Mouse (Mus musculus) frontal cortex, postnatal 14 days (tissue): Measurements from ENCODE around the gene Clint1.

Experiments
- DNase-seq, 2 experiments: peaks; one replicate each; pipeline ENCODE4 v3.0.0; 2022; ENCODE audit warnings: low spot score in 2 of 2

The Clint1 gene

DNA sequence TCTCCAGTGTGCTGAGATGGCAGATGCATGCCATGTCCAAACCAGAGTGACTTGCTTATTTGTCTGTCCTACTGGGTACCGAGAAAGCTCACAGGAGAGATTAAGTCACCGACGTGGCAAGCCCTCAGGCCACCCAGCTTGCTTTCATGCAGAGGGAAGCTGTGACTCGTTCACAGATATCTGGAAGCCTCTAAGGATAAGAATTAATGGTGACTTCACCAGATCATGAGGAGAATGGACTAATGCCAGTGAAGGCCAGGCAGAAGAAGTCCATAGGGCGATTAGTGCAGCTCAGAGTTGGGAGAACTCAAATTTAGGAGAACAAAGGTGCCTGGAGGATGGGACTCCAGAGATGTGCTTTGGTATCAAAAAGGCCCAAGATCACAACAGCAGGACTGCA lies 75.6 kb downstream of the Clint1 start:
- no peak for DNase-seq

GRCm38 (mm10) chr11:45929541-45929940 lies 77.7 kb downstream of the Clint1 start:
- no peak for DNase-seq

GRCm38 (mm10) chr11:45932771-45933170 lies 80.9 kb downstream of the Clint1 start:
- no peak for DNase-seq

- DNase-seq: no peak
These were observed 85.6 kb downstream of the Clint1 start for GRCm38 (mm10) chr11:45937478-45937877.

GRCm38 (mm10) chr11:45938917-45939316 lies 87.1 kb downstream of the Clint1 start:
- no peak for DNase-seq

DNA sequence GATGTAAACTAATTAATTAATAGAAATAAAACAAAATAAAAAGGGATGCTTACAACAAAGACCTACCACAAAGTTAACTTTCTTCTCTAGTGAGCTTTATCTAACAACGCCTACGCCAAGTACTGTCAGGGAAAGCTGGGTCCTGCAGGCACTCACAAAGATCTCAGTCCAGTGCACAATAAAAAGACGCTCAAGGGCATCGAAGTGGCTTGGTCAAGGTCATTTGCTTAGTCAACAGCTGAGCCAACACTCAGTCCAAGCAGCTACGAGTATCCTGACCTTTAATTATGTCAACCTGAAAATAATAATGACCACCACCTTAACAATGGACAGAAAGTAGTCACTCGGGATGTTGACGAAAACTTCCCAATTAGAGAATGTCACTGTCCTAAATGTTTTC lies 90.4 kb downstream of the Clint1 start:
- DNase-seq: no peak

DNA sequence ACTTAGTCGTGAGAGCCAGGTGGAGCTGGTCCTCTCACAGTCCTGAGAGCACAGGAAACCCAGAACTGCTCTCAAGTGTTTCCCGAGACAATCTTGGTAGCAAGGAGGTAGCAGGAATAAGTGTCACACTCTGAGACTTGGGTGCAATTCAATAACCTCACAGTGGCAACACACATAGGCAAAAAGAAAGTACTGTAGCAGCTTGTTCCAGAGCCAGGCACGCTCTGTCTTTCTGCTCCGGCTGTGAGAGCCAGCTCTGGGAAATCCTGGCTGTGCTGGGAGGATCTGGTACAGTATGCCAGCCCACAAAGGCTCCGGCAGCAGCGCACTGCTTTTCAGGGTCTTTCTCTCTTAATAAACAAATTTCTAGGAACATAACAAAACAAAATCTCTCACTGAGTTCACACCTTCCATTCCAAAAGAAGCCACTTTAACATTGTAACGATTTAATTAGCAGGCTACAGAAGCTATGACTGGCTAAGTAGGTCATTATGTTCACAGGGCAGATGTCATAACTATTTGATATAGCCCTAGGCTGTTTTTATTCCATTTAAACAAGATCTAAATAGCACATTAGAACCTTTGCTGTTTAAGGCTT lies 91.4 kb downstream of the Clint1 start:
- peak; percentile 39 to 45 for DNase-seq

- no peak for DNase-seq
These were observed 92.2 kb downstream of the Clint1 start for GRCm38 (mm10) chr11:45943891-45944642.

GRCm38 (mm10) chr11:45944643-45945156 lies 92.8 kb downstream of the Clint1 start, which contains the start of gene Lsm11:
Gene Lsm11 (minus strand): TSS chr11:45944935.
- DNase-seq: peak; percentile 90 to 95

GRCm38 (mm10) chr11:45946796-45947195 lies 94.9 kb downstream of the Clint1 start:
- no peak for DNase-seq

DNA sequence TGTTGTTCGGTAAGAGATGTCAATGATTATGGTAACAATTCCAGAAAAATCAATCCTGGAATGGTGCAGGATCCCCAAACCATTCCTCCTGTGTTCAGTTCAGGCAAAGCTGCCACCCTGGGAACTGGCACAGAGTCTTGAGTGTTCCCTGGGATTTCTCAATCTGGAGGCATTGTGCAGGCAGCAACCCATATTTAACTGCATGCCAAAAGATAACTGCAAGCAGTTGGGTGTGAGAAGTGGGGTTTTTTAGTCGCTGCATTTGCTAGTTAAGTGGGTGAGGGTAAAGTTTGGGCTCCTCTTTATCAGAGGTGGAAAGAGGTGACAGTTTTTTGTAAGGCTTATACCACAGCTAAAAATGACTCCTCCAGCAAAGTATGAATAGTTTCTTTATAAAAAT lies 95.6 kb downstream of the Clint1 start:
- DNase-seq: no peak

DNA sequence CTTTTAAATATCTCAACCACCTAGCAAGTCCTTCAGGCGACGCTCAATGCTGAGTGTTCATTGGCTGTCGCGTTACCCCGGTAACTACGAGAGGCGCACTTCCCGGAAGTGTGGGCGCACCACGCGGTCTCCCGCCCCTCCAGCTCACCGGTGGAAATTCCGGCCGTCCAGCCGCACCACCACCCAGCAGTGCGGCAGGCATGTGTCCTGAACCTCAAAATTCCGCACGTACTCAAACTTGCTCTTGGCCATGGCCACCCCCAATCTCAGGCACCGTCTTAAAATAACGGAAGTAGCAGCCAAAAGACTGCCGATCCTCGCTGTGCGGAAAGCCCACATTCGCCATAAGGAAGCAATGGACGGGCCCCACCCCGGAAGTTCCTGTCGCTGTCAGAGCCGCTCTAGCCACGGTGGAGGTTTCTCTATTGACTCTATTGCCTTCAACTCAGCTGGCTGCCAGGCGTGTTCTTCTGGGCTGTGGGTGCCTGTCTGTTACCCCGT lies 103.3 kb downstream of the Clint1 start, which contains the start of gene Thg1l:
Thg1l (minus strand) TSS at position 368 of the 501 bp plus-strand sequence.
- peak; percentile 79 to 85 for DNase-seq

DNA sequence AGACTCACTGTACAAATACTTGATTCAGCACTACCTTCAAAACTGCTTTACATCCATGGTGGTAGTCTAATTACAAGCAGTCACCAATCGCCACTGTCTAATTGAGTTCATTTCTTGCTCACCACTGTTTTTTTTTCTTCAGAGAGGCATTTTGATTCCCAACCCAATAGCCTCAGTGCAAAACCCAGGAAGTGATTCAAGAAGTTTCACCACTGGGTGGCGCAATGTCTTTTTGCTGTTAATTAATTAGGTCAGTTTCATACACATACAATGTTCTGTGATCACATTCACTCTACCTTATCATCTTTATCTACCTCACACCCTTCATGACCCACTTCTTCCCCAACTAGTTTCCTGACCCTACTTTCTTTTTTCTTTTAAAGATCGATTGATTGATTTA lies 107.7 kb downstream of the Clint1 start:
- no peak for DNase-seq

- DNase-seq: no peak
These were observed 108.2 kb downstream of the Clint1 start for GRCm38 (mm10) chr11:45960003-45960402.
